Mouse (Mus musculus) monocyte, adult 5-6 weeks (primary cell): Measurements from ENCODE around the gene Hnrnpul1. TPM values are rescaled to one million over a fixed set of nuclear protein-coding genes. Genes with fewer than 3 reads are reported as not detected.
A peak's percentile ranks its signal among the peaks of the same experiment; 100 is the strongest.
"Not testable (repeated sequence)": the region's sequence is repeated elsewhere in the genome, so short reads cannot be mapped to it uniquely, and the experiment has no call there.

Experiments used
- ATAC-seq: fragments of 153-309, 156-312 bp; replicated peaks from 2 replicates; pipeline ENCODE4 v1.8.0; 2017; ENCODE audit warnings: mild to moderate bottlenecking; ENCODE audit not compliant: low TSS enrichment, insufficient number of reproducible peaks, severe bottlenecking, poor library complexity, low FRiP score
- total RNA-seq: library from RNA; stranded (forward); fragments of 200-1000, 200-491, 200-594 nt; gene quantifications from 3 replicates; pipeline ENCODE4 v1.2.3, GENCODE M21; 2017

Hnrnpul1 gene
- 116 to 171 TPM (median 131 TPM) in 3 replicates for total RNA-seq

DNA sequence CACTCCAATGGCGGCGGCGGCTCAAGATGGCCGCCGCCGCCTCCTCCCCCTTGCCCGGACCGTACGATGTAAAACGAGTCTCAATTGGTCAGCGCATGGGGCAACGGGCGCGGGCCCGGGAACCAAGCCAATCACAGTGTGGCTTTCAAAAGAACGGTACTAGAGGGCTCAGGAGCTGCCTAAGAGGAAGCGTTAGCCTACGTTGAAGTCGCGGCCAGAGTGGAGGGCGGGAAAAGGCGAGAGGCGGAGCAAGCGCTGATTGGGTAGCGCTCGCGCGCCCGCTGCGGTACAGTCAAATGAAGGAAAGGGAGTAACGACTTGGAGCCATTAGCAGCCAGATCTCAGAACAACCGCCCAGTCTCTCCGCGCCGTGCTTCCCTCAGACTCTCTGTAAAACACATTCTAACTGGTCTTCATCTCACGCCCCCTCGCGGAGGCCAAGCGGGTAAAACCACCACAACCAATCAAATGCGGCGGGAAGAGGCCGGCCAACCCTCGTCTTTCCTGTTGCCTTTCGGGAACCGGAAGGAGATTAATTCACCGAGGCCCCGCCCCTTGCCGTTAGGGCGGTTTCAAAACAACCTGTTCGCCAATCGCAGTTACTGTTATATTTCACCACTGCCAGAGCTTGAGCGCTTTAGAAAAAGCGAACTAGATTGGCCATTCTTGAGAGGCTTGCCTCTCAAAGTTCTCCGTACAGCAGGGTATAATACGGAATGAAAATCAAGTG is at the start of gene Hnrnpul1:
TSS of gene Hnrnpul1 (minus strand) at position 20 of the 730 bp plus-strand sequence.
- ATAC-seq, result peak; percentile 68

DNA sequence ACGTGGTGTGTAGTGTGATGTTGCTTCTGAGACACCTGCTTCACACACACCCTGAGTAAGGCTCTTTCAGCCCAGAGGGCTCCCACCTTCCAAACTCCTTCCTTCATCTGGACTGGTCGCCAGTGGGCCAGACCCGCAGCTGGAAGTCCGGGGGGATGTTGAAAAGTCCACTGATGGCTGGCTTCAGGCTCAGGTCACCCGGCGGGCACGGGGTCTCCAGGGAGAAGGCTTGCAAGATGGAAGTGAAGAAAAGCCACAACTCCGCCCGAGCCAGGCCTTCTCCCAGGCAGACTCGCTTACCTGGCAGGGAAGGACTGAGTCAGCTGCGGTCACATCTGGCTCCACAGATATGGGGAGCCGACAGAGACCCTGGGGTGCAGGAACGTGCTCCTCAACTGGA is 48.9 kb upstream of the Hnrnpul1 start:
- ATAC-seq, result no peak

DNA sequence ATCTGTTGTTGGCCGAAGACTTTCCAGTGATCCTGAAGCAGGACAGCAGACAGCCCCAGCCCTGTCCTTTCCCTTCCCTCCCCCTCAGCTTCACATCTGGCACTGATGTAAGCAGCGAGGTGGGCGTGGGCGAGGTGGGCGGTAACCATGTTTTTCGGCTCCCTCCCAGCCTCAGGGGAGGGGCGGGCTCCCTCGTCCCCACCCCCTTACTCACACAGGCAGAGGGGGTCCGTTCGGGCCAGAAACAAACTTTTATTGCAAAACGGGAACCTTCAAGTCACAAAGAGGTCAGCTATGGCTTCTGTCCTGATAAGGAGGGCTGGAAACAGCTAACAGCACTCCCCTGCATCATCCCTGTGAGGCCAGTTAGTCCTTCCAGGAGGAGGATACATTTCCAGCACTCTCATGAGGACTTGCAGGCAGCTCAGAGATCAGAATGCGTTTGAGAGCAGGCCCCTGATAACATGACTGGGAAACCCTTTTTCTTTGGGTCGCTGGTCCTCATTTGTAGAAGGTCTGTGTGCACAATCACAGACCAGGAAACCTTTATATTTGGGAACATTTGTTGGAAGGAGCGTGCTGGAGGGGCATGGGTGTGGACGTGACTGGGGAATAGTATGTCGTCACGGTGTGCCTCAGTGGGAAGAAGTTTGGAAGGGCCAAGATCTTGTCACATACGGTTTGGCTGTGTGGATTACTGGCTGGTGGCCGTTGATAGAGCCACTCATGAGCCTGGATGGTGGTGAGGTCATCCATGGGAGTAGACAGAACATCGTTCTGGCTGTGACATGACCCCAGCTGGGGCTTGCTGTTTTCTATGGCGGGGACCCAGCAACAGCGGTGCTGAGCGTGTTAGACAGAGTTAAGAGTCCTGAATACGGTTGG is 47.9 kb upstream of the Hnrnpul1 start:
- no peak for ATAC-seq

DNA sequence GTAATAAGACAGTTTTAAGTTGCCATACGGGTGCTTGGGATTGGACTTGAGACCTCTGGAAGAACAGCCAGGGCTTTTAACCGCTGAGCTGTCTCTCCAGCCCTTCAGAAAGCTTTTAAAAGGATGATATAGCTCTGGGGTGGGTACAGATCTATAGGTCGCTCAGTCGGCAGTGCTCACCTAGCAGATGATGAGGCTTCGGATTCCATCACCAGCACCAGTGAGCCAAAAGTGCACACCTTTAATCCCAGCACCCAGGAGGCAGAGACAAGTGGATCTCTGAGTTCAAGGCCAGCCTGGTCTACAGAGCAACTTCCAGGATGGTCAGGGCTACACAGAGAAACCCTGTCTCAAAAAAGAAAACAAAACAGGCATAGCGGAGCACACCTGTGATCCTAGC is 46.5 kb upstream of the Hnrnpul1 start:
- no peak for ATAC-seq

DNA sequence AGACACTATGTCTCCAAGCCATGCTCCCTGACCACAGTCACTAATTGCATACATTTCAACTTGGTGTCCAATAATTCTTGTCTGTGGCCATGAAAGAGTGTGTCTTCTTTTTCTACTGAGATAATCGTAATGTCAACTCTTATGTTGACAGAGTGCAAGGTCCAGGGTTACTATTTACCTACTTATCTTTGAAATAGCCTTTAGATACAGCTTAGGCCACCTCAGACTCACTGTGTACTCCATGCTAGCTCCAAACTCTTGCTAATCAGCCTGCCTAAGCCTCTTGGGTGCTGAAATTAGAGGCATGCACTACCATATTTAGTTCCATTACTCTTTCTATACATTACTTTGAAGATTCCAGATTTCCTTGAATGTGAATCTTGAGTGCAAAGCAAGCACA is 44.8 kb upstream of the Hnrnpul1 start:
- ATAC-seq, result no peak

DNA sequence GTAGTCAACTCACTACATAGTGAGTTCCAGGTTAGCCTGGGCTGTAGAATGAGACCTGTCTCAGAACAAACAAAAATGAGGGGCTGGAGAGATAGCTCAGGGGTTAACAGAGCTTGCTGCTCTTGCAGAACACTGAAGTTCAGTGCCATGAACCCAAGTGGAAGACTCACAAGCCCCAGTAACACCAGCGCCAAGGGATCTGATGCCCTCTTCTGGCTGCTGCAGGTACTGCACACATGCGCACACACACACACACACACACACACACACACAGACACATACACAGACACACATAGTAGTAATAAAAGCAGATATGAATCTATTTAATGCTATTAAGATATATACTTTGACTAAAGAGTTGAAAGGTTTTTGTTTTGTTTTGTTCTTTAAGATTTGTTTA is 44.0 kb upstream of the Hnrnpul1 start:
- ATAC-seq, result no peak

DNA sequence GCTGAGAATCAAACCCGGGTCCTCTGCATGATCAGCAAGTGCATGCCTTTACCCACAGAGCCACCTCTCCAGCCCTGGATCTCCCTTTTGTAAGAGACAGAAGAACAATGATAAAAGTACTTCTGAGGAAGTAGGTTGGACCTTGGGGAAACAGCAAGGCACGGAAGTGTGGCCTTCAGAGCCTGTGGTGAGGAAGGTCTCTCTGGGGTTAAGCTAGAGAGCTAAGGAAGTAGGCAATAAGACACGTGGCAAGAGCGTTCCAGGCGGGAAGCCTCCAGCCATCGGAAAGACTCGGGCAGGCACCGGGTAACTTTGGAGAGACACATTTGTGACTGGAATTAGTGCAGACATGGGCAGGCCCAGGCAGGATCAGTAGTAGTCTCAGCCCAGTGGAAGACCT is 40.2 kb upstream of the Hnrnpul1 start:
- ATAC-seq, result no peak; the same call in 1 of the 2 replicates

DNA sequence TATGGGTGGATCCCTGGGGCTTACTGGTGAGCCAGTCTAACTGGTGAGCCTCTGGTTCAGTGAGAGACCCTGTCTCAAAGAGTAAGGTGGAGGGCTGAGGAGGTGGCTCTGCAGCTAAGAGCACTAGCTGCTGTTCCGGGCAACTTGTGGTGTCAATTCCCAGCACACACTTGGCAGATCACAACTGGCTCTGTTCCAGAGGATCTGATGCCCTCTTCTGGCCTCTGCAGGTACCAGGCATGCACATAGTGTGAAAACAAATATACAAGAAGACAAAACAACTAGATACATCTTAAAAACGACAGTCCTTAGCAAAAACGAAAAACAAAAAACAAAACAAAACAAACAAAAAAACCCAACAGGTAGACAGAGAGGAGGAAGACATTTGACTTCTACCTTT is 39.1 kb upstream of the Hnrnpul1 start:
- ATAC-seq, result no peak

DNA sequence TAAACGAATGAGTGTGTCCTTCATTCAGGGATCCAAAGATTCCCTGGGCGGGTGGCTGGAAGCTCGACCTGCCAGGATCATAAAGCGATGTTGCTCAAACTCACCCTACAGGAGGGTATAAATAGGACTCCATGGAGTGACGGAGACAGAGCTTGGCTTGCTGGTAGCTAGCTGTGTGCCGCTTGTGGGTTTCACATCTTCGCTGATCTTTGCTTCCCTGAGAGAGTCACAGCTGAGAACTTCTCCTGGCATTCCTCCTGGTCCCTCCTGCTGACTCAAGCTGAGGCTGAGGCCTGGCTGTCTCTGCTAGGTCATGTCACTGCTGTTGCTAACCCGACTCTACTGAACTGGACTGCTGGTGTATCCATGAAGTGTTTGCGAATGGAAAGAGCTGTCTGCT is 38.4 kb upstream of the Hnrnpul1 start:
- ATAC-seq, result not testable (repeated sequence)

DNA sequence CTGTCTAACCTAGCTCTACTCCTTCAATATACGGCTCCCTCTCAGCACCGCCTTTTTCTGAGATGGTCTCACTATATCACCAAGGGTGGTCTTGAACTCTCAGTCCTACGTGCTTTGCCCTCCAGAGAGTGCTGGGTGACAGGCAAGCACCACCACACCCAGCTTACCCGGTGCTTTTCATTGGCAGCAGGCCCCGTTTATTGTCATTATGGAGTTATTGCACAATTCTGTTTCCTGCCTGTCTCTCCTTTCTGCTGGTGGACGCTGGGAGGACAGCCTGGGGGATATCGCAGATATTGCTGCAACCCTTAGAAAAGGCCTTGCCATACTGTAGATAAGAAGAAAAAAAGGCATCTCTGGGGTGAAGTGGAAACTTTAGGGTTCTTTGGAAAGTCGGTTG is 36.1 kb upstream of the Hnrnpul1 start:
- ATAC-seq, result no peak

DNA sequence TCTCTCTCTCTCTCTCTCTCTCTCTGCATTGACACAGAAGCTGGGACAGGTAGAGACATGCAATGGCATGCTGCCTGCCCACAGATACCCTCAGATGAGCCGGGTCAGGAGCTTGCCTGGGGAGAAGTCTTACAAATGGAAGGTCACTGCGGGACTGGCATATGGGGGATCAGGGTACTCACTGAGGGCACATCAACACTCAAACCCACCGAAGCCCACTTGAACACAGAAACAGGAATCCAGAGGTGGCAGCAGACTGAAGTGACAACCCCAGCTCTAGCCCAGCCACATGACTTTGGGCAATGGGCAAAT is 34.5 kb upstream of the Hnrnpul1 start:
- ATAC-seq, result no peak

DNA sequence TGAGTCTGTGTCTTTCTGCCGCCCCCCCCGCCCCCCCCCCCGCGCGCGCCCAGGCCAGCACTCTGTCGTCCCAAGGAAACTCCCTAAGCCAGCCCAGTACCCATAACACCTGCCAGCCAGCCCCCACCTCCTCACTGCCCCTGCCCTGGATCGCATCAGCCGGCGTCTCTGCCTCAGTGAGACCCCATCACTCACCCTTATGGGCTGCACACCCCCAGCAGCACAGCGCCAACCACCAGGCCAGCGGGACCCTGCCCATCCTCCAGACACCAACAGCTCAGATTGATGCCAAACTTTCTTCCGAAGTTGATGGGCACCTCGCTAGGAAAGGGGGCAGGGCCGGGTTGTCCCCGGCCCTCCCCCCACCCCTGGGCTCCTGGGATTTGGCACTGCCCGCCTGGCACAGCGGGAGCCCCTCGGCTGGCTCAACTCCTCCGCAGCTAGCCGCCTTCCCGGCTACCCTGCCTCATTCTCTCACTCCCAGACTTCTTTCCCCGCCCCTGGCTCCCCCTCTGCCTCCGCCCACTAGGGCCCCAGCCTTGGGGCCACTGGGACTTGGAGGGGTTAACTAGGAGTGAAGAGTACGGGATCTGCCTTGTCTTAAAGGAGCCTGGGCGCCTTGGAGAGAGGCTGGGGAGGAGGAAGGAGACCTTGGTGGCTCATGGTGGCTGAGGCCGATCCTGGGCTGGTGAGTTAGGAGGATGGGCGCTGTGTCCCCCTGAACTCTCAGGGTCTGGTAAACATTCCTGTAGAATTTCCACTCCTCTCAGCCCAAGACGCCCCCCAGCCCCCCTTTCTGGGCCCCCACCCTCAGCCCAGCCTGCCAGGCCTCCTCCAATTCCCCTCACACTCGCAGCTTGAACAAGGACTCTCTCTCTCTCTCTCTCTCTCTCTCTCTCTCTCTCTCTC is 33.9 kb upstream of the Hnrnpul1 start, which contains the start of gene Axl:
TSS of gene Axl (minus strand) at position 486 of the 909 bp plus-strand sequence.
- no peak for ATAC-seq

DNA sequence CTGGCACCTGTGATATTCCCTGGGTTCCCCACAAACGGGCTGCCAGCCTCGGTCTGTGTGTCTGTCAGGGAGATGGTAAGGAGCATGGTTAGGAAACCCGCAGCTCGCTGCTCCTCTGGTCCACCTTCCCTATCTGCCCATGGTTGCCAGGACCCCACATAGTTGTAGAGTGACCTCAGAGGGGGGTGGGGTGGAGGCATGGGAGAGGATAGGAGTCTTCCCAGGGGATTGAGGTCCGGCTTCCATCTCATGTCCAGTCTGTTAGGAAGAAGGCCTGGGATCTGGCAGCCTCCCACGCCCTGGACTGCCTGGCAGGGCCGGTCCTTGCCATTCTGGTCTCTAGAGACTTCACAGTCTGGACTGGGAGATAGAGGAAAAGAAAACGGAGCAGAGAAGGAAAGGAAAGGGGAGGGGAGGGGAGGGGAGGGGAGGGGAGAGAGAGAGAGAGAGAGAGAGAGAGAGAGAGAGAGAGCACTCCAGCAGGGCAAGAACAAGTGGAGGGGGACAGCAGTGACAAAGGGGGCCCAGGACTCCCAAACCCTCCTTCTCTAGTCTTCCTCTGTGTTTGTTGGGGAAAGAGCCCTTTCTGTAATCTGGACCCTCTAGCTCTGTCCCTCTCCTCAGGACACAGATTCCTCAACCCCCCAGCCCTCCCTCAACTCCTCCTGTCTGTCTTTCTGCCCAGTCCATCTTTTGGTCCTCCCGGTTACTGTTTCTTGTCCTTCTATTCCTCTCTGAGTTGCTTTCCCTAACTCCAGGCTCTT is 33.1 kb upstream of the Hnrnpul1 start:
- ATAC-seq, result no peak

DNA sequence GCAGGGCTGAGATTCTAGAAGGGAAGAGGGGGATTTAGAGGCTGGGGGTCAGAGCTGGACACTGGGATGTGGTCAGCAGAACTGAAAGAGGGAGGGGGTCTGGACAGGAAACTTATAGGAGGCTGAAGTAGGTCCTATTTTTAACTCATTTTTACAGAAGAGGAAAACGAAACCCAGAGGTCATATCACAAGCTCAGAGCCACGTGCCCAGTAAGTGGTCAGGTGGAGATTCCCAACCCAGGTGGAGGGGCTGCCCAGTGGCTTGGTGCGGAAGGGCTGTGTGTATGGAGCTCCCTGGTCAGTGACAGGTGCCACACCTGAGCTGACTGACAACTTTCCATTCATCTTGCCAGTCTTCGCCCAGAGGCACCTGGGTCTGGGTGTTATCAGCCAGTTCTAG is 32.4 kb upstream of the Hnrnpul1 start:
- no peak for ATAC-seq

DNA sequence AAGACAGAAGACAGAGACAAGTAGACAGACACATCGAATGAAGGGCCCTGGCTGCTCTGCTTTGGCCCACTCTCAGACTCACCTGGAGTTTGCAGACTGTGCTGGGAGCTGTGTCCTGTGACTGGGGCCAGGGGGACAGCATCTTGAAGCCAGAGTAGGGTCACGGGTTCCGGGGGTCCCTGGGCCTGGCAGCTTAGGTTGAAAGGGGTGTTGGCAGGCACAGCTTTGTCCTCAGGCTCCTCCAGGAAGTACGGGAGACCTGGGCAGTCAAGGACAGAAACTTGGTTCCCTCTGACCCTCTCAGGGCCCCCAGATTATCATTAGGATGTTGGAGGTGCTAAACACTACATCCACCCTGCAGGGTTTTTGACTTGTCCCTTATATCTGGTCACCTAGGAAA is 31.2 kb upstream of the Hnrnpul1 start:
- no peak for ATAC-seq

DNA sequence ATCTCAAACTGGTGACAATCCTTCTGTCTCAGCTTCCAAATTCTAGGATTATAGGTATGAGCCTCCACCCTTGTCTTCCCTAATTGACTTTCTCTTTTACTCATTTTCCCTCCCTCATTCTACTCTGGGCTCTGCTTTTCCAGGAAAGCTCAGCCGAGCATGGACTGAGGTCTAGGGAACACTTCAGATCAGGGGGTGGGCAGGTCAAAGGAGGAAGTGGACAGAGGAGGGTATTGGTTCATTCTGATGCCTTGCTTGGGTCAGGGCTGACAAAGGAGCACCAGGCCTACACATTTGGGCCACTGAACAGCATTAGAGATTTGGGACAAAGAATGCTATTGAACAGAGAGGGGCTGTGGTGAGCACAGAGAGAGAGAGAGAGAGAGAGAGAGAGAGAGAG is 30.3 kb upstream of the Hnrnpul1 start:
- ATAC-seq, result no peak

DNA sequence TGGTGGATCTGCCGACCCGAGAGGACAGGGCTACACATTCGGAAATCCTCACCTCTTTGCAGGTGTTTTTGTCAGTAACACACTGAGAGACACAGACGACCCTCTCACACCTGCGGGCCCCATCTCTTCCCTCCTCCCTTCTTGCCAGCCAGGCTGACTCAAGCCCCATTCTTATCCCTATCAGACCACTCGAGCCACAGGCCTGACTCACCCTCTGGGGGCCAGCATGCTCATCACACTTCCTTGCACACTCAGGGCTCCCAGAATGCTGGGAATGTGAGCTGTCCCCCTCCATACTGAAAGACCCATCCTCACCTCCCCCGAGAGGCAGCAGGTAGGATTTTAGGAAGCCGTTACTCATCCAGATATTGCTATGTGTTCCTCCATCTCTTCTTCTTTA is 29.2 kb upstream of the Hnrnpul1 start:
- no peak for ATAC-seq

DNA sequence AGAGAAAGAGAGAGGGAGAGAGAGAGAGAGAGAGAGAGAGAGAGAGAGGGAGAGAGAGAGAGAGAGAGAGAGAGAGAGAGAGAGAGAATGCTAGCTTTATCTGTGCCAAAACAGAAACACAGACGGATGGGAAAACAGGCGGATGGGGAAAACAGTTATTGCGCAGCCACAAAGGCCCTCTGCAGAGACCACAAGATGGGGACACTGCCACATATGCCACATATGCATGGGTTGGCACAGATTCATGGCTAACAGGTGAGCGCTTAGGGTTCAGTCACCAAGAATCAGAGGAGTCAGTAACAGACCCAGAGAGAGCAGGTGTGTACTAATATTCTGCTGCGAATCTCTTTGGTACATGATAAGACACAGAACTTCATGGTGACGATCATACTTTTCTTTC is 28.2 kb upstream of the Hnrnpul1 start:
- ATAC-seq, result no peak
